Mouse (Mus musculus) limb, embryonic 11.5 days (tissue): ENCODE measurements around the gene BC049352. TPM values are rescaled to one million over a fixed set of nuclear protein-coding genes. Genes with fewer than 3 reads are reported as not detected.

Experiments used
- ATAC-seq: fragments of 200-750 bp; cut with Nextera tagmentation; 2 replicates; pipeline ENCODE4 v1.8.0; 2017; ENCODE audit warnings: low read depth; ENCODE audit not compliant: insufficient number of reproducible peaks, low FRiP score, low TSS enrichment
- DNase-seq: peaks from one replicate; pipeline ENCODE4 v3.0.0-alpha.2; 2015; ENCODE audit warnings: low spot score
- H3K27ac ChIP-seq: fragments of 300-500 bp; sonication (generic); replicated peaks from 2 replicates; pipeline ENCODE4 v1.5.1; 2014; ENCODE audit warnings: low read depth, mild to moderate bottlenecking, low read length
- H3K27me3 ChIP-seq: fragments of 300-500 bp; sonication (generic); 2 replicates; pipeline ENCODE4 v1.6.1; 2014; ENCODE audit warnings: mild to moderate bottlenecking, low read length, mixed read lengths; ENCODE audit not compliant: control insufficient read depth, insufficient read depth
- H3K36me3 ChIP-seq: fragments of 300-500 bp; sonication (generic); 2 replicates; pipeline ENCODE4 v1.6.1; 2014; ENCODE audit warnings: mild to moderate bottlenecking, low read length, moderate library complexity, mixed read lengths; ENCODE audit not compliant: control insufficient read depth, insufficient read depth
- H3K4me1 ChIP-seq: fragments of 300-500 bp; sonication (generic); 2 replicates; pipeline ENCODE4 v1.6.1; 2014; ENCODE audit warnings: low read length, mixed read lengths; ENCODE audit not compliant: control insufficient read depth, insufficient read depth
- H3K4me2 ChIP-seq: fragments of 300-500 bp; sonication (generic); 2 replicates; pipeline ENCODE4 v1.6.1; 2014; ENCODE audit warnings: low read depth, mild to moderate bottlenecking, moderate library complexity; ENCODE audit not compliant: severe bottlenecking
- H3K4me3 ChIP-seq: fragments of 300-500 bp; sonication (generic); 2 replicates; pipeline ENCODE4 v1.5.1; 2014; ENCODE audit warnings: low read depth, low read length
- H3K9ac ChIP-seq: fragments of 300-500 bp; sonication (generic); 2 replicates; pipeline ENCODE4 v1.6.1; 2014; ENCODE audit warnings: mild to moderate bottlenecking, low read length
- H3K9me3 ChIP-seq: fragments of 300-500 bp; sonication (generic); 2 replicates; pipeline ENCODE4 v1.6.1; 2016; ENCODE audit warnings: low read length; ENCODE audit not compliant: control insufficient read depth
- WGBS: fragments of 180-500 bp; shearing (Covaris S2); extraction: QIAGEN DNeasy Blood & Tissue Kit; methylation state at CpG from one replicate; pipeline ENCODE4 v1.1.7; 2014; 5-methylcytosine and 5-hydroxymethylcytosine counted together
- polyA plus RNA-seq: library from polyadenylated mRNA; unstranded; fragments of >200 nt; fragmentation: Nextera tagmentation; extraction: Ambion mirVana; gene quantifications from 2 replicates; pipeline ENCODE4 v1.2.1, GENCODE M21; 2014

BC049352 gene
- not detected in 2 replicates for polyA plus RNA-seq

DNA sequence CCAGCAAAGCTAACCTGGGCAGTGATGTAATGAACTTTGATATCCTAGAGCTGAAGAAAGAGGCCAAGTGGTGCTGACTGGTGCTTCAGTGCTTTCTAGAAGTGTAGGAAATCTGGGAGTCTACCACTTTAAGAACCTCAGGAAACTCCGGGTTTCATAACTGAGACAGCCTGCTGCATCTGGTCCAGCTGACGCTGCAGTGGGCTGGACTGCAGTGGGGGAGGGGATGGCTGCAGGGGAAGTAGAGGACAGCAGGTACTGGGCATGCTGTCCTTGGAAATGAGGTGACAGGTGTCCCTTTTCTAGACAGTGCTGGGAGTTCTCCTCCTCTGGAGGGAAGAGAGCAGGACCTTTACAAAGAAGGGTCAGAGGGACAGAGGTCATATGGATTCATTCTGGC is at the start of gene BC049352:
TSS of gene BC049352 (plus strand) at position 238 of the 400 bp plus-strand sequence.
- H3K4me1 ChIP-seq: no peaks in the 10 kb centered on the region
- H3K4me3 ChIP-seq: no peak within 1 kb of the TSS
- 15% methylated on average over 2 of the region's 2 CpGs for WGBS
- ATAC-seq (no peak), DNase-seq (no peak)
- no peak within 1 kb of the TSS for H3K9ac ChIP-seq
- no peaks in the 10 kb centered on the region for H3K36me3 ChIP-seq
- H3K4me2 ChIP-seq: no peak within 1 kb of the TSS
- H3K27ac ChIP-seq: no peak within 1 kb of the TSS
- H3K27me3 ChIP-seq: no peaks in the 10 kb centered on the region
- no peaks in the 10 kb centered on the region for H3K9me3 ChIP-seq

DNA sequence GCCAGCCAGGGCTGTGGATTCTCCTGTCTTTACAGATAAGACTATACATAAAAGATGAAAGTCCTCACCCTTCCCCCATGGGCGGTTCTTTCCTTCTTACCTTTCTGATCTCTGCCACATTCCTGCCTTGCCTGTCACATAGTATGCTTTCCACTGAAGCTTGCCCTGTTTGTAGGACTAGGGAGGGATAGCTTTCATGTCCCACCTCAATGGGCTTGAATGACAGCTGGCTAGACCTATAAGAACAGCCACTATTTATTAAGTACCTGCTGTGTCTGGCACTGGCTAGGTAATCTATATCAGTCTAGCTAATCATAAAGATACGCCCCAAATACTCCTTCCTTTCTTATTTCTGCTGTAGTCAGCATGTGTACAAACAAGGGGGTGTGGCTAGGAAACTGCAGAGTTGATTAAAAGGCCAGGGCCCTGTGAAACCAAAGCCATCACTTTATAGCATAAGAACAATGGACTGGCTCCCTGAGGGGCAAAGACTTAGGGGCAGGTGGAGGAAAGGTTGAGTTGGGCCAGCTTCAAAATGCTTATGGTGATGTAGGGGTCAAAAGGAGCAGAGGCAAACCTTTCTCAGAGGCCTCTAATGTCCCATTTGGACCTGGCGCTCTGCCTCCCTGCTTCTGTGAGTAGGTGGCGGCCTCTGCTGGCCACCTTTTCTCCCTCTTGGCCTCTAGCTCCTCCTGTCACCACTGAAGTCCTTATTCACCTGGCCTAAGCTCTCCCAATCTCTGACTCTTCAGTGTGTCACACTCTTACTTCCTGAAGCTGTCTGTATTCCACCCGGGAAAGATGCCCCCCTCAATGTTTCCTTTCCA is 48.1 kb upstream of the BC049352 start:
- Histone ChIP-seq H3K27me3 (no peaks in the 10 kb centered on the region), H3K4me3 (no peak overlapping the region), H3K9ac (no peak overlapping the region), H3K9me3 (no peaks in the 10 kb centered on the region), H3K27ac (no peak overlapping the region), H3K4me2 (no peak overlapping the region), H3K36me3 (no peaks in the 10 kb centered on the region; the same call in 1 of the 2 replicates), H3K4me1 (peaks cover 38% of the 10 kb centered on the region)
- ATAC-seq (no peak), DNase-seq (peak; percentile 74)
- 27% methylated on average over 5 of the region's 5 CpGs for WGBS

DNA sequence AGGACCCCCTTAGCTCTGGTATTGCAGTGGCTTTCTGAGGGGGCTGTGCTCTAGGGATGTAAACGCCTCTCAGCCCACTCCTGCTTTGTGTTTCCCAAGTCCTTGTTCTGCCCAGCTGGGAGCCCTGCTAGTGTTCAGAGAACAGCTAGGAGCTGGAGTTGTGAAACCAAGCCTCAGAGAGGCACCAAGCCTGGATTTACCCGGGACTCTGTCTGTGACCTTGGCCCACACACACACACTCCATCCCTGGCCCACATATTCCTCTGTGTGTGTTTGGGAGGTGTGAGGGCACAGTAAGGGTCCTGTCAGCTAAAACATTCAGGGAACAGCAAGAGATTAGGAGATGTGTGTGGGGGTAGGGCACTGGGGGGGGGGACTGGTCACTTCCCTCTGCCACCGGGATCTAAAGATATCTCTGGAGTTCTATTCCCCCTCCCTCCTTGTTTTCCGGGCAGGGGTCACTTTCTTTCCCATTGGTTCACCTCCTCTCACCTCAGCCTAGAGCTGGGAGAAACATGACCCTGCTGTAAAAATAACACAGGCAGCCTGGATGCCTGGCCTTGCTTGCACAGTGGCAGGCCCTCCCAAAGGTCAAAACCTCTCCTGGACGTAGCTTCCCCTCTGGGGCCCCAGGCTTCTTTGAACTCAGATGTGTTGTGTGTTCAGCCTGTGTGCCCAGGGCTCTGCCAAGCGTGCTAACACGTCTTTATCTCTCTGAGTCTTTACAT is 45.2 kb upstream of the BC049352 start:
- no peak for ATAC-seq
- H3K27ac ChIP-seq: 0 out of 2 replicates have a peak overlapping the region, but pooled peaks have one; percentile 16
- no peak overlapping the region for H3K4me3 ChIP-seq
- H3K36me3 ChIP-seq: no peaks in the 10 kb centered on the region; the same call in 1 of the 2 replicates
- H3K4me2 ChIP-seq: no peak overlapping the region
- peaks cover 7% of the 10 kb centered on the region; the same call in 1 of the 2 replicates for H3K27me3 ChIP-seq
- no peaks in the 10 kb centered on the region for H3K9me3 ChIP-seq
- DNase-seq: peak; percentile 64
- H3K4me1 ChIP-seq: peaks cover 61% of the 10 kb centered on the region
- 0% methylated on average over 7 of the region's 7 CpGs for WGBS
- H3K9ac ChIP-seq: no peak overlapping the region

DNA sequence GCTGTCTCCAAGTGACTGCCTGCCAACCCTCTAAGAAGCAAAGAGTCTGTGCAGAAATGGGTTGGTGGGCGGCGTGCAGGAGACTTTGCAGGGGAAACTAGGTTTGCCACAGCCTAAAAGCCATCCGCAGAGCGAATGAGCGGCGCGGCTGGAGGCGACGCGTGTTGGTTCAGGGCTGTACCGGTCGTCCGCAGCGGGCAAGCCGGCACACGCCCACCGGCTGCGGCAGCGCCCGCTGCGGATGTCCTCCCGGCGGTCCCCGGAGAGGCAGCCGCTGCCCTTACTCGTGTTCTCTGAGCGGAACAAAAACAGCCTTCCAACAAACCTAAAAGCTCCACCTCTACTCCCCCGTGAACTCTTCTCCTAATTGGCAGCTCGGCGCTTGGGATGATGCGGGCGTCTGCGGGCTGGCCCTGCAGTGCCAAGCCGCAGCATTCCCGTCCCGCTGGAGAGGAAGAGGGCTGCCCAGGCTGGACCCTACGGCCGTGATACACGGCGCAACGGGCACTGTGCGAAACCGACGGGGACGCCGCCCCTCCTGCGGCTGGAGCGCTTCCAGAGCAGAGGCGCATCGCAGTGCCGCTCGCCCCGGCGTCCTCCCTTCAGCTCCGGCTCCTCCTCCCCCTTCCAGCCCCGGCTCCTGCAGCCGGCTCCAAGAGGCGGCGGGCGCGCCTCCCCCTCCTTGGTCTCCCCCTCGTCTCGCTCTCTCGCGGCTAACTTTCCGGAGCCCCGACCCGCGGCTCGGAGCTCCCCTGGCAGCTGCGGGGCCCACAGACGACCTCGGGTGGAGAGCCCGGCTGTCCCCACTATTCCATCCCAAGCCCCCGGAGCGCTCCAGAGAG is 43.4 kb upstream of the BC049352 start, which contains the start of gene Scn4b:
TSS of gene Scn4b (plus strand) at position 205 of the 842 bp plus-strand sequence.
- no peaks in the 10 kb centered on the region; the same call in 1 of the 2 replicates for H3K36me3 ChIP-seq
- H3K4me1 ChIP-seq: peaks cover 63% of the 10 kb centered on the region
- 0 out of 2 replicates have a peak within 1 kb of the TSS, but pooled peaks have one; percentile 39 for H3K9ac ChIP-seq
- under 1% methylated on average over 75 of the region's 76 CpGs for WGBS
- peak within 1 kb of the TSS; percentile 97 for H3K4me2 ChIP-seq
- peak within 1 kb of the TSS; percentile 44 for H3K4me3 ChIP-seq
- DNase-seq: peak; percentile 73
- no peak for ATAC-seq
- peaks cover 7% of the 10 kb centered on the region; the same call in 1 of the 2 replicates for H3K27me3 ChIP-seq
- no peak within 1 kb of the TSS for H3K27ac ChIP-seq
- no peaks in the 10 kb centered on the region for H3K9me3 ChIP-seq

DNA sequence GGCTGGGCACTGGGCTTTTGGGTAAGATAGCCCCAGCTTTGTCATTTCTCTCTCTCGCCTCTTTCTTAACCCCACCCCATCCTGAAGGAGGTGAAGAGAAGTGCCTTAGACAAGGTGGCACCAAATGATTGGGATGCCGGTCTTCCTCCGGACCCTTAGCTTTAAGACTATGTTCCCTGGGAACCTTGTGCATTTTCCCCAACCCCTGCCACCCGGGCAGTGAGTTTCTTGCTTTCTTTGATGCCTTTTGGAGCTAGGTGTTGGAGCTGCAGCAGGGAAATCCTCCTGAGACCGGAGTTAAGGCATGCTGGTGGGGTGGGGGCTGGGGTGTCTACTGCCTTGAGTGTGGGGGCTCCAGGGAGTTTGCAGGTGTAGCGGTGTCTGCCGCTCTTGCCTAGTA is 42.7 kb upstream of the BC049352 start:
- WGBS: 2% methylated on average over 7 of the region's 7 CpGs
- H3K36me3 ChIP-seq: no peaks in the 10 kb centered on the region; the same call in 1 of the 2 replicates
- H3K9me3 ChIP-seq: no peaks in the 10 kb centered on the region
- H3K9ac ChIP-seq: no peak overlapping the region
- peak overlapping the region; percentile 44 for H3K4me3 ChIP-seq
- DNase-seq (no peak), ATAC-seq (no peak)
- peaks cover 63% of the 10 kb centered on the region for H3K4me1 ChIP-seq
- no peak overlapping the region for H3K27ac ChIP-seq
- H3K4me2 ChIP-seq: peak overlapping the region; percentile 97
- H3K27me3 ChIP-seq: peaks cover 7% of the 10 kb centered on the region; the same call in 1 of the 2 replicates

DNA sequence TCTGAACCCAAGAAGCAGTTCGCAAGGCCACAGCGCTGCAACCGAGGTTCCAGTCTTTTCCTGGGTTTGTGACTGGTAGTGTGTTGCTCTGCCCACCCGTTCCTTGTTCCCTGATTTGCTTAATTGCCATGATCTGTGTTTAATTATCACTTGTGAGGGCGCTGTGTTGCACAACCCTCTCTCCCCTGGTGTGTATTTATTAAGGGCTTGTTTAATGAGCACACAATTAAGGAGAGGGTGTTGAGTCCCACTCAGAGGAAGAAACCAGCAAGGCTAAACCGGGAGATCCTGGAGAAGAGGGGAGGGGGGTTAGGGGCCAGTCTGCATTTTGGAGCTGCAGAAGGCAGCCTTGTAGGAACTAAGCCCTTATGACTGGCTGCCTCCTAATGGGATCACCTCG is 40.9 kb upstream of the BC049352 start:
- Histone ChIP-seq H3K27ac (no peak overlapping the region), H3K4me3 (no peak overlapping the region), H3K9ac (no peak overlapping the region), H3K36me3 (no peaks in the 10 kb centered on the region; the same call in 1 of the 2 replicates), H3K4me1 (peaks cover 51% of the 10 kb centered on the region), H3K9me3 (no peaks in the 10 kb centered on the region), H3K27me3 (peaks cover 11% of the 10 kb centered on the region), H3K4me2 (no peak overlapping the region)
- ATAC-seq: no peak
- no peak for DNase-seq
- 27% methylated on average over 7 of the region's 7 CpGs for WGBS

DNA sequence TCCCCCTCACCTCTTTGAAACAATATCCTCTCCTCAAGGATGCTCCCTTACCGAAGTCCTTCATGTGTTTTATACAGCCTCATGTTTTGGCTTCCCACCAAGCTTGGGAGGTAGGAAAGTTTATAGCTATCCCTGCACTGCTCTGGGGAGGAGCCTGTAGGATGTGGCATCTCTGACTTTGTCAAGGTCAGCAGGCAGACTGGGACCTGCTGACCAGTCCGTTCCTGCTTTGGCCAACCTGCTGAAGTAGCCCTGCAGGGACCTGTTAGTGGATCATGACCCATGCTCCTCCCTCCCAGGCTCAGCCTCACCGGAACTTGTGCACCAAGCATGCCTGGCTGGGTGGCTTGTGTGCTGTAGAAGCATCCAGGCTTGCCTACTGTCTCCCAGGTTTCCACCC is 39.1 kb upstream of the BC049352 start:
- H3K36me3 ChIP-seq: no peaks in the 10 kb centered on the region
- no peak overlapping the region for H3K4me2 ChIP-seq
- no peak for ATAC-seq
- no peaks in the 10 kb centered on the region for H3K9me3 ChIP-seq
- no peak overlapping the region for H3K4me3 ChIP-seq
- no peak overlapping the region for H3K9ac ChIP-seq
- 63% methylated on average over 3 of the region's 3 CpGs for WGBS
- H3K27ac ChIP-seq: no peak overlapping the region
- no peak for DNase-seq
- H3K4me1 ChIP-seq: peaks cover 35% of the 10 kb centered on the region
- H3K27me3 ChIP-seq: peaks cover 12% of the 10 kb centered on the region
